Mouse (Mus musculus): ENCODE results near the gene BC034090. TPM values are rescaled to one million over a fixed set of nuclear protein-coding genes. Genes with fewer than 3 reads are reported as not detected.

BC034090 gene
- polyA plus RNA-seq, 1 experiment from 2014 or later = 4.0 TPM

GRCm38 (mm10) chr1:155249896-155250295 is 5.7 kb upstream of the BC034090 start:
- Histone ChIP-seq H3K9ac (no peak overlapping the region), H3K4me3 (replicated peaks; ENCODE audit: low read length) (no peak overlapping the region), H3K27ac (no peak overlapping the region), H3K9me3 (ENCODE audit: control insufficient read depth, low read length) (no peaks in the 10 kb centered on the region), H3K27me3 (ENCODE audit: control insufficient read depth, insufficient read depth, low read length) (peaks cover 5% of the 10 kb centered on the region), H3K4me1 (replicated peaks; ENCODE audit: control insufficient read depth, insufficient read depth, low read length) (no peaks in the 10 kb centered on the region; the same call in 1 of the 2 replicates), H3K36me3 (replicated peaks; ENCODE audit: control insufficient read depth, insufficient read depth) (no peaks in the 10 kb centered on the region), H3K4me2 (replicated peaks) (no peak overlapping the region)
- WGBS = 50% methylated on average over 5 of the region's 5 CpGs
- DNase-seq (ENCODE audit: low spot score) = no peak
- no peak for ATAC-seq (ENCODE audit: low FRiP score)

DNA sequence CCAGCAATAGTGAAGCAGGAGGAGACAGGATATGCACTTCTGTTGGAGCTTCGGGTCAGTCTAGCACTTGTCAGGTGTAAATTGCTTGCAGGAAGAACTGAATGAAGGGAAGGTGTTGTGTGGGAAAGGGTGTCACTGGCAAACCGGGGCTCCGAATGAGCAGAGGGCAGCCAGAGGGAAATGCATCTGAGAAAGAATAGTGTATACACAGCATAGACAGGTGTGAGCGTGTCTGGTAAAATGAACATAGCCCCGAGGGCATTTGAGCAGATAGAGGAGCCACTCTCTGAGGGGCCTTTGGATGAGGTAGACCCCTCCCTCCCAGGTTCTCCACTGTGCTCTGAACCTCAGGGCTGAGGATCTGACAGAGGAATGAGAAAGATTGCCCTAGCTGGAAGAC is 3.8 kb upstream of the BC034090 start:
- ATAC-seq (ENCODE audit: low FRiP score) (0 out of 2 replicates have a peak, but pooled peaks have one; percentile 13), DNase-seq (ENCODE audit: low spot score) (no peak)
- Histone ChIP-seq H3K36me3 (replicated peaks; ENCODE audit: control insufficient read depth, insufficient read depth) (no peaks in the 10 kb centered on the region), H3K4me3 (replicated peaks; ENCODE audit: low read length) (no peak overlapping the region), H3K9me3 (ENCODE audit: control insufficient read depth, low read length) (no peaks in the 10 kb centered on the region), H3K9ac (no peak overlapping the region), H3K4me1 (replicated peaks; ENCODE audit: control insufficient read depth, insufficient read depth, low read length) (peaks cover 5% of the 10 kb centered on the region), H3K27me3 (ENCODE audit: control insufficient read depth, insufficient read depth, low read length) (peaks cover 12% of the 10 kb centered on the region), H3K4me2 (replicated peaks) (no peak overlapping the region), H3K27ac (no peak overlapping the region)
- WGBS = 69% methylated on average over 5 of the region's 5 CpGs

GRCm38 (mm10) chr1:155247441-155247840 is 3.2 kb upstream of the BC034090 start:
- no peak overlapping the region for H3K4me3 ChIP-seq (replicated peaks; ENCODE audit: low read length)
- no peaks in the 10 kb centered on the region for H3K36me3 ChIP-seq (replicated peaks; ENCODE audit: control insufficient read depth, insufficient read depth)
- H3K27ac ChIP-seq = no peak overlapping the region
- peaks cover 5% of the 10 kb centered on the region for H3K4me1 ChIP-seq (replicated peaks; ENCODE audit: control insufficient read depth, insufficient read depth, low read length)
- no peak for DNase-seq (ENCODE audit: low spot score)
- WGBS = 46% methylated on average over 5 of the region's 5 CpGs
- no peak overlapping the region for H3K4me2 ChIP-seq (replicated peaks)
- peaks cover 12% of the 10 kb centered on the region for H3K27me3 ChIP-seq (ENCODE audit: control insufficient read depth, insufficient read depth, low read length)
- no peak overlapping the region for H3K9ac ChIP-seq
- H3K9me3 ChIP-seq (ENCODE audit: control insufficient read depth, low read length) = no peaks in the 10 kb centered on the region
- no peak for ATAC-seq (ENCODE audit: low FRiP score)

DNA sequence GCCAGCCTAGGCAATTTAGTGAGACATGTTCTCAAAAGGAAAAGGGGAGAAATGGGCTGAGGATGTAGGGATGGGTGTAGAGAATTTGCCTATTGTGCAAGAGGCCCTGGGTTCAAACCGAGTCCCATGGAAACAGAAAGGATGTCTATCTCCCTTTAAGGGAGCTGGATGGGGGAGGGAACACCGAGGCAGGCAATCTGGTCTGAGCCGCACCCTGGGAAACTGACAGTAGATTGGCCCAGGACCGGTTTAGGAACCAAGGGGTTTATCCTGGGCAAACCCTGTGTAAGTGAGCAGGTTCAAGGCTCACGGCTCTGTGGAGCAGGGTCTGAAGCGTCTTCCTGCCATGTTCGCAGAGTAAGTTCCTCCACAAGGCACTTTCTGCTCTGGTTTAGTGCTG is 1.3 kb upstream of the BC034090 start:
- ATAC-seq (ENCODE audit: low FRiP score) (no peak), DNase-seq (ENCODE audit: low spot score) (no peak)
- Histone ChIP-seq H3K27me3 (ENCODE audit: control insufficient read depth, insufficient read depth, low read length) (peaks cover 12% of the 10 kb centered on the region), H3K4me2 (replicated peaks) (no peak overlapping the region), H3K4me1 (replicated peaks; ENCODE audit: control insufficient read depth, insufficient read depth, low read length) (peaks cover 5% of the 10 kb centered on the region), H3K36me3 (replicated peaks; ENCODE audit: control insufficient read depth, insufficient read depth) (no peaks in the 10 kb centered on the region), H3K27ac (no peak overlapping the region), H3K9me3 (ENCODE audit: control insufficient read depth, low read length) (no peaks in the 10 kb centered on the region), H3K9ac (no peak overlapping the region), H3K4me3 (replicated peaks; ENCODE audit: low read length) (no peak overlapping the region)
- 46% methylated on average over 7 of the region's 7 CpGs for WGBS

- H3K4me2 ChIP-seq (replicated peaks) = peak overlapping the region; percentile 86
- H3K27ac ChIP-seq = 0 out of 2 replicates have a peak overlapping the region, but pooled peaks have one; percentile 7
- WGBS = 4% methylated on average over 29 of the region's 29 CpGs
- no peaks in the 10 kb centered on the region for H3K9me3 ChIP-seq (ENCODE audit: control insufficient read depth, low read length)
- peak overlapping the region; percentile 61 for H3K9ac ChIP-seq
- no peak for DNase-seq (ENCODE audit: low spot score)
- no peak for ATAC-seq (ENCODE audit: low FRiP score)
- H3K4me3 ChIP-seq (replicated peaks; ENCODE audit: low read length) = peak overlapping the region; percentile 39
- peaks cover 12% of the 10 kb centered on the region for H3K27me3 ChIP-seq (ENCODE audit: control insufficient read depth, insufficient read depth, low read length)
- H3K36me3 ChIP-seq (replicated peaks; ENCODE audit: control insufficient read depth, insufficient read depth) = no peaks in the 10 kb centered on the region
- H3K4me1 ChIP-seq (replicated peaks; ENCODE audit: control insufficient read depth, insufficient read depth, low read length) = peaks cover 5% of the 10 kb centered on the region
Observed at GRCm38 (mm10) chr1:155244771-155245211, 547 bp upstream of the BC034090 start.

- Histone ChIP-seq H3K9ac (no peak overlapping the region), H3K36me3 (replicated peaks; ENCODE audit: control insufficient read depth, insufficient read depth) (no peaks in the 10 kb centered on the region), H3K27me3 (ENCODE audit: control insufficient read depth, insufficient read depth, low read length) (peaks cover 12% of the 10 kb centered on the region), H3K9me3 (ENCODE audit: control insufficient read depth, low read length) (no peaks in the 10 kb centered on the region), H3K4me2 (replicated peaks) (no peak overlapping the region), H3K27ac (no peak overlapping the region), H3K4me1 (replicated peaks; ENCODE audit: control insufficient read depth, insufficient read depth, low read length) (peaks cover 7% of the 10 kb centered on the region), H3K4me3 (replicated peaks; ENCODE audit: low read length) (no peak overlapping the region)
- WGBS = 52% methylated on average over 1 of the region's 1 CpGs
- DNase-seq (ENCODE audit: low spot score) = no peak
- ATAC-seq (ENCODE audit: low FRiP score) = no peak
Observed at GRCm38 (mm10) chr1:155242488-155242745, 1.8 kb downstream of the BC034090 start.

- ATAC-seq (ENCODE audit: low FRiP score) (no peak), DNase-seq (ENCODE audit: low spot score) (no peak)
- 78% methylated on average over 12 of the region's 12 CpGs for WGBS
- no peak overlapping the region for H3K4me3 ChIP-seq (replicated peaks; ENCODE audit: low read length)
- peaks cover 12% of the 10 kb centered on the region for H3K27me3 ChIP-seq (ENCODE audit: control insufficient read depth, insufficient read depth, low read length)
- H3K36me3 ChIP-seq (replicated peaks; ENCODE audit: control insufficient read depth, insufficient read depth) = no peaks in the 10 kb centered on the region
- H3K27ac ChIP-seq = no peak overlapping the region
- H3K9ac ChIP-seq = no peak overlapping the region
- peaks cover 12% of the 10 kb centered on the region for H3K4me1 ChIP-seq (replicated peaks; ENCODE audit: control insufficient read depth, insufficient read depth, low read length)
- H3K4me2 ChIP-seq (replicated peaks) = no peak overlapping the region
- no peaks in the 10 kb centered on the region for H3K9me3 ChIP-seq (ENCODE audit: control insufficient read depth, low read length)
Observed at GRCm38 (mm10) chr1:155241701-155242487, 2.4 kb downstream of the BC034090 start.

DNA sequence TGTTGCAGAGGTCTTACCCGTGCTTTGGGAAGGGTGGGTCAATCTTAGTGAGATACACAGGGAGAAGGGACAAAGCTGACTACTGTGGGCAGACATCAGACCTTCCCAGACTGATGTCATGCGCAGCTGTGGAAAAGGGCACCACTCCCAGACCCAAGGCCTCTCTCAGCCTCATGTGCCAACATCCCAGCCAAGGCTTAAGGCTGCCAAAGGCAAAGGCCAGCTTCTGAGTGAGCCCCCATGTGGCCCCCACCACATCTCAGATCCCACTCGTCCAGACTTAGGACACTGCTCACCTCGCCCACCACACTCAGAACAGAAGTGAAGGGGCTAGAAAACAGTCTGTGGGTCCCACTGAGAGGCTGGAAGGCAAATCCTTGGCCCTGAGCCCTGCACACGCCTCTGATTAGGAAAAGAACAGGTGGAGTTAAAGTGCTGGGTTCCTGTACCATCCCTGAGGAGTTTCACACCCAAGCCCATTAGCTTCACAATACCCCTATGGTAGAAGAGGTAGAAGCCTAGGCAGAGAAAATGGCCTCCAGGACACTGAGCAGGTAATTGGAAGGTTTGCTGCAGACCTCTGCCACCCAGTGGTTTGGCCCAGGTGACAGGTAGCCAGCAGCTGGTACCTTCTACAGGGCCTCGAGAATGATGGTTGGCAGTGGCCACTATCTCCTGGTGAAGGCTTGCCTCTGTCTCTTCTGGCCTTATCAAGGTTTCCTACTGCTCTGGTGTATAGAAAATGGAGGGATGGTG is 4.1 kb downstream of the BC034090 start:
- 86% methylated on average over 6 of the region's 6 CpGs for WGBS
- H3K27me3 ChIP-seq (ENCODE audit: control insufficient read depth, insufficient read depth, low read length) = peaks cover 10% of the 10 kb centered on the region
- H3K9me3 ChIP-seq (ENCODE audit: control insufficient read depth, low read length) = no peaks in the 10 kb centered on the region
- DNase-seq (ENCODE audit: low spot score) (no peak), ATAC-seq (ENCODE audit: low FRiP score) (no peak)
- H3K4me1 ChIP-seq (replicated peaks; ENCODE audit: control insufficient read depth, insufficient read depth, low read length) = peaks cover 27% of the 10 kb centered on the region
- H3K4me2 ChIP-seq (replicated peaks) = no peak overlapping the region
- H3K27ac ChIP-seq = no peak overlapping the region
- no peak overlapping the region for H3K9ac ChIP-seq
- no peaks in the 10 kb centered on the region for H3K36me3 ChIP-seq (replicated peaks; ENCODE audit: control insufficient read depth, insufficient read depth)
- no peak overlapping the region for H3K4me3 ChIP-seq (replicated peaks; ENCODE audit: low read length)

- Histone ChIP-seq H3K4me3 (replicated peaks; ENCODE audit: low read length) (no peak overlapping the region), H3K36me3 (replicated peaks; ENCODE audit: control insufficient read depth, insufficient read depth) (no peaks in the 10 kb centered on the region), H3K4me1 (replicated peaks; ENCODE audit: control insufficient read depth, insufficient read depth, low read length) (peaks cover 33% of the 10 kb centered on the region), H3K9ac (0 out of 2 replicates have a peak overlapping the region, but pooled peaks have one; percentile 9), H3K27me3 (ENCODE audit: control insufficient read depth, insufficient read depth, low read length) (peaks cover under 1% of the 10 kb centered on the region; the same call in 1 of the 2 replicates), H3K9me3 (ENCODE audit: control insufficient read depth, low read length) (no peaks in the 10 kb centered on the region), H3K4me2 (replicated peaks) (no peak overlapping the region), H3K27ac (no peak overlapping the region; the same call in 1 of the 2 replicates)
- no peak for ATAC-seq (ENCODE audit: low FRiP score)
- 65% methylated on average over 4 of the region's 4 CpGs for WGBS
- DNase-seq (ENCODE audit: low spot score) = no peak
Observed at GRCm38 (mm10) chr1:155239169-155239568, 5.1 kb downstream of the BC034090 start.

All from hindbrain, embryonic 14.5 days (tissue).